Mouse (Mus musculus) midbrain, embryonic 10.5 days (tissue): ENCODE results near the gene Rims1. TPM values are rescaled to one million over a fixed set of nuclear protein-coding genes. Genes with fewer than 3 reads are reported as not detected.

Source experiments
- DNase-seq: peaks from one replicate; pipeline ENCODE4 v3.0.0-alpha.2; 2017; ENCODE audit warnings: low spot score
- H3K27ac ChIP-seq: fragments of 300-500 bp; sonication (generic); replicated peaks from 2 replicates; pipeline ENCODE4 v1.5.1; 2016; ENCODE audit warnings: mild to moderate bottlenecking
- H3K27me3 ChIP-seq: fragments of 300-500 bp; sonication (generic); 2 replicates; pipeline ENCODE4 v1.6.1; 2016; ENCODE audit warnings: low read depth, mild to moderate bottlenecking; ENCODE audit not compliant: poor library complexity, severe bottlenecking
- H3K36me3 ChIP-seq: fragments of 300-500 bp; sonication (generic); 2 replicates; pipeline ENCODE4 v1.6.1; 2016; ENCODE audit warnings: mild to moderate bottlenecking, moderate library complexity
- H3K4me1 ChIP-seq: fragments of 300-500 bp; sonication (generic); 2 replicates; pipeline ENCODE4 v1.6.1; 2016
- H3K4me3 ChIP-seq: fragments of 300-500 bp; sonication (generic); 2 replicates; pipeline ENCODE4 v1.5.1; 2016; ENCODE audit warnings: mild to moderate bottlenecking, moderate library complexity
- H3K9me3 ChIP-seq: fragments of 300-500 bp; sonication (generic); replicated peaks from 2 replicates; pipeline ENCODE4 v1.6.1; 2016; ENCODE audit warnings: mild to moderate bottlenecking
- WGBS: fragments of 180-500 bp; shearing (Covaris S2); methylation state at CpG from one replicate; pipeline ENCODE4 v1.1.7; 2016; 5-methylcytosine and 5-hydroxymethylcytosine counted together
- polyA plus RNA-seq: library from polyadenylated mRNA; unstranded; fragments of >200 nt; fragmentation: Nextera tagmentation; extraction: Ambion mirVana; gene quantifications from 2 replicates; pipeline ENCODE4 v1.2.1, GENCODE M21; 2016

The Rims1 gene
- polyA plus RNA-seq: 1.2 and 1.8 TPM in 2 replicates

GRCm38 (mm10) chr1:22805726-22806625 is at the start of gene Rims1:
Gene Rims1, minus strand, starts transcription at chr1:22805994.
- Histone ChIP-seq H3K27me3 (peaks cover 36% of the 10 kb centered on the region), H3K4me3 (peak within 1 kb of the TSS; percentile 75), H3K9me3 (no peaks in the 10 kb centered on the region), H3K4me1 (peaks cover 14% of the 10 kb centered on the region), H3K27ac (peak within 1 kb of the TSS; percentile 90), H3K36me3 (no peaks in the 10 kb centered on the region)
- peak; percentile 74 for DNase-seq
- under 1% methylated on average over 57 of the region's 76 CpGs for WGBS

- Histone ChIP-seq H3K4me3 (peak overlapping the region; percentile 75), H3K4me1 (peaks cover 14% of the 10 kb centered on the region), H3K27ac (no peak overlapping the region), H3K36me3 (no peaks in the 10 kb centered on the region), H3K9me3 (no peaks in the 10 kb centered on the region), H3K27me3 (peaks cover 36% of the 10 kb centered on the region)
- WGBS: 24% methylated on average over 8 of the region's 8 CpGs
- DNase-seq: no peak
These were observed 867 bp upstream of the Rims1 start for GRCm38 (mm10) chr1:22806626-22807096.

GRCm38 (mm10) chr1:22805025-22805725 is 619 bp downstream of the Rims1 start:
- whole genome bisulfite sequencing: 10% methylated on average over 14 of the region's 15 CpGs
- peaks cover 14% of the 10 kb centered on the region for H3K4me1 ChIP-seq
- peak overlapping the region; percentile 90 for H3K27ac ChIP-seq

GRCm38 (mm10) chr1:22804148-22804885 is 1.5 kb downstream of the Rims1 start:
- Histone ChIP-seq H3K36me3 (no peaks in the 10 kb centered on the region), H3K4me1 (peaks cover 14% of the 10 kb centered on the region), H3K27ac (no peak overlapping the region), H3K27me3 (peaks cover 36% of the 10 kb centered on the region), H3K4me3 (peak overlapping the region; percentile 75; the same call in 1 of the 2 replicates), H3K9me3 (no peaks in the 10 kb centered on the region)
- 76% methylated on average over 4 of the region's 4 CpGs for WGBS
- peak; percentile 12 for DNase-seq

More at GRCm38 (mm10) chr1:22805025-22805725, 619 bp downstream of the Rims1 start:
- H3K9me3 ChIP-seq: no peaks in the 10 kb centered on the region
- no peaks in the 10 kb centered on the region for H3K36me3 ChIP-seq
- peaks cover 36% of the 10 kb centered on the region for H3K27me3 ChIP-seq
- peak overlapping the region; percentile 75 for H3K4me3 ChIP-seq
- no peak for DNase-seq

- Histone ChIP-seq H3K36me3 (no peaks in the 10 kb centered on the region), H3K4me3 (no peak overlapping the region), H3K4me1 (peaks cover 14% of the 10 kb centered on the region), H3K27me3 (peaks cover 36% of the 10 kb centered on the region), H3K9me3 (no peaks in the 10 kb centered on the region), H3K27ac (no peak overlapping the region)
- 75% methylated on average over 2 of the region's 2 CpGs for WGBS
- no peak for DNase-seq
These were observed 2.3 kb downstream of the Rims1 start for GRCm38 (mm10) chr1:22803471-22803870.

DNA sequence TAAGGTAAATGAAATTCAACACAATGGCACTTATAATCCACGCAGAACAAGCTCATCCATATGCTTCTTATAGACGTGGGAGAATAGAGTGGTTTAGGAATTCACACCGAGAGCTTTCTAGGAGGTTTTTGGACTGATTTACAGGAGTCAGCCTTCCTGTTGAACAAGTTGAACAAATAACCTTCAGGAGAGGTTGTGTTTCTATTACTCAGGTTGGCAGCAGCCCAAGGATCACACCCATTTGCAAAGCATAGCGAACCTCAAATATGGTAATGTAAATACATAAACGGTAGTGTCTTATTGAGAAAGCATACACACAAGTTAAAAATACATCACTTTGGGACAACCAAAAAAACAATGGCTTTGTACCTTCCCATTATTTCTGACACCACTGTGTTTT is 5.5 kb downstream of the Rims1 start:
- peaks cover 14% of the 10 kb centered on the region for H3K27me3 ChIP-seq
- H3K4me1 ChIP-seq: peaks cover 4% of the 10 kb centered on the region
- H3K27ac ChIP-seq: no peak overlapping the region
- no peak overlapping the region for H3K4me3 ChIP-seq
- WGBS: 91% methylated on average over 5 of the region's 5 CpGs
- H3K9me3 ChIP-seq: no peaks in the 10 kb centered on the region
- DNase-seq: no peak
- H3K36me3 ChIP-seq: no peaks in the 10 kb centered on the region

DNA sequence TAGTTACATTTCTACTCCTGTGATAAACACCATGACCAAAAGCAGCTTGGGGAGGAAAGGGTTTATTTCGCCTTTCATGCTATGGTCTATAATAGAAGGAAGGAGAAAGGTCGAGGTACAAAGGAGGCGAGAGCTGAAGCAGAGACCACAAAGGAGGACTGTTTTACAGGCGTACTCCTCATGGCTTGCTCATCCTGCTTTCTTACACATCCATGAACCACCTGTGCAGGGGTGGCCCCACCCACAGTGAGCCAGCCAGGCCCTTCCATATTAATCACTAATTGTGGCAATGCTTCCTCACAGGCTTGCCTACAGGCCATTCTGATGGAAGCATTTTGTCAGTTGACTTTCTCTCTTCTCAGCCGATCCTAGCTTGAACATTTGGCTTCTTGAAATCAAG is 8.7 kb downstream of the Rims1 start:
- Histone ChIP-seq H3K27ac (no peak overlapping the region), H3K27me3 (no peaks in the 10 kb centered on the region), H3K4me3 (no peak overlapping the region), H3K36me3 (no peaks in the 10 kb centered on the region), H3K4me1 (no peaks in the 10 kb centered on the region), H3K9me3 (no peaks in the 10 kb centered on the region)
- WGBS: 81% methylated on average over 5 of the region's 5 CpGs
- no peak for DNase-seq

- 48% methylated on average over 7 of the region's 7 CpGs for WGBS
These were observed 16.3 kb downstream of the Rims1 start for GRCm38 (mm10) chr1:22789391-22789909.

DNA sequence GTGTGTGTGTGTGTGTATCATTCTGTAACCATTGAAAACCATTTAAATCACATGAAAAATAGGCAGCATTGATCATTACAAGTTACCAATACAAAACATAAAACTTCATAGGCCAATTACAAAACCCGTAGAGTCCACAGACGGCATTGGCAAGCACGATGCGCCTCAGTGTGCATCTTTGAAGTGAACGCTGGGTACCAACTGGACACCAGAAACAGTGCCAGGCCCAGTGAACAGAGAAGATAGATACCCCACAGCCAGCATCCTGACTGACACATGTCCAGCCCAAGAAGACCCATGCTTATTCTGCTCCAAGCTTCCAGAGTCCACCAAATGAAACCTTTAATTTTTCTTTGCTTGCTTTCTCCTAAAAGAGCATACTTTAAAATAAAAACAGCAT is 18.2 kb downstream of the Rims1 start:
- H3K4me1 ChIP-seq: no peaks in the 10 kb centered on the region
- no peaks in the 10 kb centered on the region for H3K9me3 ChIP-seq
- H3K27me3 ChIP-seq: no peaks in the 10 kb centered on the region
- no peak for DNase-seq
- H3K27ac ChIP-seq: no peak overlapping the region
- WGBS: 92% methylated on average over 5 of the region's 5 CpGs
- no peaks in the 10 kb centered on the region for H3K36me3 ChIP-seq
- H3K4me3 ChIP-seq: no peak overlapping the region

More at GRCm38 (mm10) chr1:22789391-22789909, 16.3 kb downstream of the Rims1 start:
- Histone ChIP-seq H3K36me3 (no peaks in the 10 kb centered on the region), H3K27ac (no peak overlapping the region), H3K9me3 (no peaks in the 10 kb centered on the region), H3K4me1 (no peaks in the 10 kb centered on the region), H3K27me3 (no peaks in the 10 kb centered on the region), H3K4me3 (no peak overlapping the region)
- DNase-seq: no peak

- Histone ChIP-seq H3K4me3 (no peak overlapping the region), H3K36me3 (no peaks in the 10 kb centered on the region), H3K27me3 (no peaks in the 10 kb centered on the region), H3K9me3 (no peaks in the 10 kb centered on the region), H3K4me1 (no peaks in the 10 kb centered on the region), H3K27ac (no peak overlapping the region)
- 83% methylated on average over 7 of the region's 7 CpGs for WGBS
- DNase-seq: no peak
These were observed 35.1 kb downstream of the Rims1 start for GRCm38 (mm10) chr1:22770530-22771254.

- Histone ChIP-seq H3K27me3 (no peaks in the 10 kb centered on the region), H3K4me1 (no peaks in the 10 kb centered on the region), H3K9me3 (no peaks in the 10 kb centered on the region), H3K36me3 (no peaks in the 10 kb centered on the region), H3K4me3 (no peak overlapping the region), H3K27ac (no peak overlapping the region)
- 87% methylated on average over 4 of the region's 4 CpGs for WGBS
- no peak for DNase-seq
These were observed 42.4 kb downstream of the Rims1 start for GRCm38 (mm10) chr1:22763376-22763775.

DNA sequence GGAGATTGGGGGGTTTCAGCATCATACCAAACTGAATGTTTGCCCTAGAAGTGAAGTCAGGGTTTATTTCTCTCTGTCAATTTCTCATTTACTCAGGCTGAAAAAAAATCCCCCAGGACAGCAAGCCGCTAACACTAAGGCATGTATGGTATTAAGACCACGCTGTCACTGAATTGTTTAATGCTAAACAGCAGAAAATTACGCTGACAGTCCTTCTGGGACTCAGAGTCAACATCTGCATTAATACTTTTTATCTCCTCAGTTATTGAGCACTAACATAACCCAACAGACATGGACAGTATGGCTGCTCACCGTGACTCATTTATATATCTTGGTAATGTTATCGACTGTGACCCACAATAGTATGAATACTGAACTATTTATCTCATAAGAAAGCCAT is 43.0 kb downstream of the Rims1 start:
- Histone ChIP-seq H3K4me3 (no peak overlapping the region), H3K36me3 (no peaks in the 10 kb centered on the region), H3K27ac (no peak overlapping the region), H3K27me3 (no peaks in the 10 kb centered on the region), H3K4me1 (no peaks in the 10 kb centered on the region), H3K9me3 (no peaks in the 10 kb centered on the region)
- WGBS: 94% methylated on average over 5 of the region's 5 CpGs
- no peak for DNase-seq
